Mouse (Mus musculus): ENCODE results near the gene 1500009L16Rik.

- TF ChIP-seq POLR2A (IDR thresholded peaks at IDR 0.05; ENCODE audit: control insufficient read depth, low read depth, low read length) (no peak), CTCF (IDR thresholded peaks at IDR 0.05; ENCODE audit: control insufficient read depth, insufficient read depth, insufficient replicate concordance, low read depth, low read length) (no peak)
These were observed 16.0 kb upstream of the 1500009L16Rik start for GRCm38 (mm10) chr10:83706628-83707027.

Measured in testis, adult 2 months (tissue).